Mouse (Mus musculus) ES-E14 (cell line): ENCODE results near the gene Krt13. TPM values are rescaled to one million over a fixed set of nuclear protein-coding genes. Genes with fewer than 3 reads are reported as not detected.

Source experiments
- DNase-seq: peaks from one replicate; pipeline ENCODE4 v3.0.0-alpha.2; 2013; ENCODE audit warnings: low read depth, low spot score
- H3K27ac ChIP-seq: 2 replicates; pipeline ENCODE4 v1.5.1; 2012; ENCODE audit warnings: low read depth, mild to moderate bottlenecking, low read length, moderate library complexity, mixed read lengths; ENCODE audit not compliant: poor library complexity, insufficient read depth, severe bottlenecking
- H3K36me3 ChIP-seq: 2 replicates; pipeline ENCODE4 v1.6.1; 2012; ENCODE audit warnings: mild to moderate bottlenecking, low read length, moderate library complexity, mixed read lengths; ENCODE audit not compliant: control insufficient read depth, poor library complexity, insufficient read depth, severe bottlenecking
- H3K4me1 ChIP-seq, 2 experiments: fragments of 150-350 bp in 1 of 2; sonication (generic) in 1 of 2; 2 replicates each; pipeline ENCODE4 v1.6.1; 2012; ENCODE audit warnings: low read length in 2 of 2, mild to moderate bottlenecking in 1 of 2, mixed read lengths in 1 of 2; ENCODE audit not compliant: control insufficient read depth in 2 of 2, insufficient read depth in 2 of 2, poor library complexity in 1 of 2
- H3K4me3 ChIP-seq, 2 experiments: fragments of 150-350 bp in 1 of 2; sonication (generic) in 1 of 2; 2 replicates each; pipeline ENCODE4 v1.5.1; 2012; ENCODE audit warnings: low read length in 2 of 2, low read depth in 1 of 2, mild to moderate bottlenecking in 1 of 2, mixed read lengths in 1 of 2; ENCODE audit not compliant: insufficient read depth in 1 of 2, poor library complexity in 1 of 2, severe bottlenecking in 1 of 2
- H3K9ac ChIP-seq: 2 replicates; pipeline ENCODE4 v1.6.1; 2012; ENCODE audit warnings: low read depth, mild to moderate bottlenecking, low read length, mixed read lengths; ENCODE audit not compliant: poor library complexity, insufficient read depth, severe bottlenecking
- H3K9me3 ChIP-seq: fragments of 150-350 bp; sonication (generic); 2 replicates; pipeline ENCODE4 v1.6.1; 2012; ENCODE audit warnings: low read depth, mild to moderate bottlenecking, low read length; ENCODE audit not compliant: control insufficient read depth, insufficient read depth
- CHD2 ChIP-seq: IDR thresholded peaks from 2 replicates; pipeline ENCODE4 v1.6.1; 2014; ENCODE audit warnings: mild to moderate bottlenecking, low read depth, low read length, inconsistent platforms
- HCFC1 ChIP-seq: IDR thresholded peaks from 2 replicates; pipeline ENCODE4 v1.6.1; 2012; ENCODE audit warnings: low read length, inconsistent platforms, borderline replicate concordance; ENCODE audit not compliant: insufficient read depth
- MAFK ChIP-seq: IDR thresholded peaks from 2 replicates; pipeline ENCODE4 v1.6.1; 2014; ENCODE audit warnings: mild to moderate bottlenecking, low read depth, low read length, inconsistent platforms; ENCODE audit not compliant: insufficient read depth
- ZC3H11A ChIP-seq: IDR thresholded peaks from 2 replicates; pipeline ENCODE4 v1.6.1; 2012; ENCODE audit warnings: low read depth, mild to moderate bottlenecking, inconsistent platforms, low read length, borderline replicate concordance
- ZNF384 ChIP-seq: IDR thresholded peaks from 2 replicates; pipeline ENCODE4 v1.6.1; 2012; ENCODE audit warnings: low read depth, low read length, inconsistent platforms
- in situ Hi-C, 2 experiments: fragments of 600-800 bp; cut with MboI; formaldehyde crosslinking; loops; one replicate each; pipeline ENCODE4 v1.15.1; 2025; ENCODE audit warnings: low sequenced_read_pairs in 2 of 2, inconsistent platforms in 1 of 2; ENCODE audit not compliant: unreplicated experiment in 2 of 2
- total RNA-seq: library from RNA; depleted of rRNA; stranded (reverse); fragments of 300-350 nt; gene quantifications from 2 replicates; pipeline ENCODE4 v1.2.3, GENCODE M21; 2012

Gene Krt13
- total RNA-seq, 1 experiment = 0.71 TPM

DNA sequence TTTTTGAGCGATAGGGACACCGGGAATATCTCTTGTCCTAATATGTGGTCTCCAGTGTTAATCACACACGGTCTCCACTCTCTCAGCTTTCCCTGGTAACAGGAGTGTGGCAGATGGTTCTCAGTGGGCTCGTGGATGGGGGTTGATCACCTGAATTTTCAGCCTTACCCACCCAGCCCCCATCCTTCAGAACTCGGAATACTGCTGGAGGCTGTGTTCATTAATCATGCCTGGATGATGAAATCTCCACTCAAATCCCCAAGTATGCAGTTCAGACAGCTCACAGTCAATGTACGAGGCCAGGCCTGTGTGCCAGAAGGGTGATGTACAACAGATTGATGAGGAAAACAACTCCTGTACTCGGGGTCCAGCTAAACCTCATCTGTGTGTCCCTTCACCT is 3.5 kb upstream of the Krt13 start:
- Histone ChIP-seq H3K9ac (no peak overlapping the region), H3K4me1 (no peaks in the 10 kb centered on the region), H3K9me3 (no peaks in the 10 kb centered on the region), H3K36me3 (no peaks in the 10 kb centered on the region), H3K4me3 (no peak overlapping the region), H3K27ac (no peak overlapping the region)
- in situ Hi-C loops = no loop called here
- DNase-seq = no peak
- no peak for TF ChIP-seq HCFC1
- TF ChIP-seq ZC3H11A = no peak
- TF ChIP-seq CHD2 = no peak
- no peak for TF ChIP-seq MAFK
- no peak for TF ChIP-seq ZNF384

DNA sequence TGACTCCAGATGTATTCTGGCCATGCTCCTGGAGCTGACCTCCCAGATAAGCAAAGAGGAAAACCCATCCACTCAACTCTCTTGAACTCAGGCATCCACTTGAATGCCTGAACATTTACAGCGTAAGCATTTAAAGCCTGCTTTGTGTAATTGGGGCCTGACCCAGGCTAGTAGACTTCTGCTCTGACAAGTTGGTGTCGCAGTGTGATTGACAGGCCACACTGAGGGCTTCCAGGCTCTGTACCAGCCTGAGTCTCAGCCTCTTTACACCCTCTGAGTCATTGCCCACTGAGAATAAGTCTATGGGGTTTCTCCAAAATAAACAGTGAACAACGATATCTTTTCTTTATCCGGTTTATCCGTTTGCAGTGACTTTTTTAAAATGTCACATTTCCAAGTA is 1.0 kb downstream of the Krt13 start:
- in situ Hi-C loops = no loop called here
- no peaks in the 10 kb centered on the region for H3K36me3 ChIP-seq
- no peak overlapping the region for H3K4me3 ChIP-seq
- TF ChIP-seq ZC3H11A = no peak
- no peak for TF ChIP-seq CHD2
- TF ChIP-seq ZNF384 = no peak
- no peak for TF ChIP-seq HCFC1
- TF ChIP-seq MAFK = no peak
- no peaks in the 10 kb centered on the region for H3K9me3 ChIP-seq
- H3K4me1 ChIP-seq = no peaks in the 10 kb centered on the region
- H3K9ac ChIP-seq = no peak overlapping the region
- H3K27ac ChIP-seq = no peak overlapping the region
- DNase-seq = no peak

DNA sequence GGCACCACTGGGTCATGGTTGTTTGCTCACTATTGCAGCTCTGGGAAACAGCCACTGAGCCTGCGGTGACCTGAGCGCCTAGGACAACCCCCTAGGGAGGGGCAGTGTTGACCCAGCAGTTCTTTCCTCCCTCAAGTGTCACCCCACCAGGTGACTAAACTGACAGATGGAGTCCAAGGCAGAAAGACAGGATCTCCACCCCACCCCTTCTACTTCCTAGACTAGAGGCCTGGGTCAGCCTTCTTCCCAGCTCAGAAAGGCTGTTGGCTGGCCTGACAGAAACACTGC is 7.7 kb downstream of the Krt13 start:
- DNase-seq = no peak
- Histone ChIP-seq H3K27ac (no peak overlapping the region), H3K4me1 (no peaks in the 10 kb centered on the region), H3K4me3 (no peak overlapping the region), H3K9me3 (no peaks in the 10 kb centered on the region), H3K9ac (no peak overlapping the region), H3K36me3 (no peaks in the 10 kb centered on the region)
- TF ChIP-seq CHD2 = no peak
- no peak for TF ChIP-seq ZNF384
- no peak for TF ChIP-seq HCFC1
- no peak for TF ChIP-seq ZC3H11A
- TF ChIP-seq MAFK = no peak
- in situ Hi-C loops = no loop called here

DNA sequence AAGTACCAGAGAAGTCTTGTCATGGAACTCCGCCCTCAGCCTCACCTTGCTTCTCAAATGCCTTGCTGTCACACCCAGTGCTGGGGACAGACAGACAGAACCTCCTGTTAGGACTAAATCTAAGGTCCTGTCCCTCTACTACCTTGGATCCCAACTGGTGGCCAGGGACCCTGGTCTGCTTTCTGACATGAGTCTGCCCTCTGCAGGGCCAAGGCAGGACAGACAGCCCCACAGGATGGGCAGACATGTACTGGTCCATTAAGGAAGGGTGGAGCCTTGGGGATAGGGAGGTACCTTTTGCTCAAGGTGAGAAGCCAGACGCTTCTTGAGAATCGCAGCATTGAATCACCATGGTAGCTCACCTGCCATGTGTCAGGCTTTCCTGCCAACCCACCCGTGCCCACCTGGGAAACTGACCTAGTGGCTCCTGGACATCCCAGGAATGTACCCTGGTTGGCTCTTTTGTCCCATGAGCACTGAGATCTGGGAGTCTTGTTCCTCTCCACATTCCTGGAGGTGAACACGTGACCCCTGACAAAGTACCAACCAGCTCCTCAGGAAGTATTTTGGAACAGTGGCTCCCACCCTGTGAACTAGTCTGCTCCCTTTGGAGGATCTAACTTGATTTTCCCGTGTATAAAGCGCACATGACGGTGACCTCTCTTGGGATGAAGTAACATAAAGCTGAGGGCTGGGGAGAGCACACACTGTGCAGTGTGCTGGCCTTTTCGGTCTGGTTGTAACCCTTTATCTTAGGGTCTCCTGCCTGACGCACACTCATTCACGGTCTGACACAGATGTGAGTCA is 8.2 kb downstream of the Krt13 start:
- Histone ChIP-seq H3K4me3 (no peak overlapping the region), H3K9me3 (no peaks in the 10 kb centered on the region), H3K4me1 (no peaks in the 10 kb centered on the region), H3K36me3 (no peaks in the 10 kb centered on the region), H3K9ac (no peak overlapping the region), H3K27ac (no peak overlapping the region)
- DNase-seq = no peak
- no peak for TF ChIP-seq ZNF384
- TF ChIP-seq CHD2 = no peak
- TF ChIP-seq MAFK = no peak
- TF ChIP-seq HCFC1 = no peak
- in situ Hi-C loops = no loop called here

DNA sequence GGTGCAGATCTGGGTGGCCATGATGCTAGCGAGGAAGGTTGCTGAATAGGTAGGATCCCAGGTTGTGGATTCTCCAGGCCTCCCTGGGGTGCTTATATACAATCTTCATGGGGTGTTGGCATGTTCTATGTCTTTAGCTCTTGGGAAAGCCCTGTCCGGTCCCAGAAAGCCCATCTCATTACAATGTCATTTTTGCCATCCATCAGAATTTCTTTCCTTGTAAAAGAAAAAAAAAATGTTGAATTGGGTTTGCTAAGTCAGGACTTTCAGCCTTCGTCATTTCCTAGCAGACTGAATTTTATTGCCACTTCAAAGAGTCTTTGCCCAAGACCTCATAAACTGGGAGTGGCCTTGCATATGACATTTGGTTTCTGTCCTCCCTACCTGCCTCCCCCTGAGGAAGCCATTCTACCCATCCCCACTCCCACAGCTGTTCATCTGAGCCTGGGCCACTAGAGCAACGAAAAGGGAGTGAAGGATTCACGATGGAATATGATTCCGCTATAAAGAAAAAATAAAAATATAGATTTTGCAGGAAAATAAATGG is 15.7 kb downstream of the Krt13 start, which contains the start of gene Krt36:
Krt36 (minus strand) TSS at position 51 of the 547 bp plus-strand sequence.
- Histone ChIP-seq H3K4me3 (no peak within 1 kb of the TSS), H3K4me1 (no peaks in the 10 kb centered on the region), H3K27ac (no peak within 1 kb of the TSS), H3K9me3 (no peaks in the 10 kb centered on the region), H3K9ac (no peak within 1 kb of the TSS), H3K36me3 (no peaks in the 10 kb centered on the region)
- in situ Hi-C loops = no loop called here
- no peak for TF ChIP-seq HCFC1
- no peak for TF ChIP-seq ZC3H11A
- TF ChIP-seq MAFK = no peak
- no peak for TF ChIP-seq ZNF384
- TF ChIP-seq CHD2 = no peak
- no peak for DNase-seq
